Mouse (Mus musculus) spleen, adult 18-20 months (tissue): ENCODE results near the gene Iqsec1.
A peak's percentile ranks its signal among the peaks of the same experiment; 100 is the strongest.

Source experiments
- DNase-seq, 2 experiments: peaks; one replicate each; pipeline ENCODE4 v3.0.0; 2022; ENCODE audit warnings: mixed read lengths in 2 of 2

Gene Iqsec1

DNA sequence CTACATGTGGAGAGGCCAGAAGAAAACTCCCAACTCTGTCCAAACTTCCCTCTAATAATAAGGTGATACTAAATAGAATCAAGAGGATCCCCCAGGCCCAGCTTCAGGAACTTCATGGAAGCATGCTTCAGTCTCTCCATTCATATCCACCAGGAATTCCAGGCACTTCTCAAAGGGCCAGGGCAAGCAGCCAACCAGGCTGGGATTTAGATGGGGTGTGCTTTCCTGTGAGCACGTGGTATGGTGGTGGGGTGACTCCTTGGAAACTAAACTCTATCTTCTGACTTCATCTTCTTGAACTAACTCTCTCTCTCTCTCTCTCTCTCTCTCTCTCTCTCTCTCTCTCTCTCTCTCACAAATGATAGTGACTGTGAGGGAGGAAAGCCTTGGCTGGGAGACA, 270.8 kb downstream of the Iqsec1 start:
- DNase-seq, result no peak

GRCm38 (mm10) chr6:90716853-90717252, 271.6 kb downstream of the Iqsec1 start:
- DNase-seq, result no peak

- peak; percentile 52 to 69 for DNase-seq
These were observed 272.3 kb downstream of the Iqsec1 start for GRCm38 (mm10) chr6:90716066-90716704.

DNA sequence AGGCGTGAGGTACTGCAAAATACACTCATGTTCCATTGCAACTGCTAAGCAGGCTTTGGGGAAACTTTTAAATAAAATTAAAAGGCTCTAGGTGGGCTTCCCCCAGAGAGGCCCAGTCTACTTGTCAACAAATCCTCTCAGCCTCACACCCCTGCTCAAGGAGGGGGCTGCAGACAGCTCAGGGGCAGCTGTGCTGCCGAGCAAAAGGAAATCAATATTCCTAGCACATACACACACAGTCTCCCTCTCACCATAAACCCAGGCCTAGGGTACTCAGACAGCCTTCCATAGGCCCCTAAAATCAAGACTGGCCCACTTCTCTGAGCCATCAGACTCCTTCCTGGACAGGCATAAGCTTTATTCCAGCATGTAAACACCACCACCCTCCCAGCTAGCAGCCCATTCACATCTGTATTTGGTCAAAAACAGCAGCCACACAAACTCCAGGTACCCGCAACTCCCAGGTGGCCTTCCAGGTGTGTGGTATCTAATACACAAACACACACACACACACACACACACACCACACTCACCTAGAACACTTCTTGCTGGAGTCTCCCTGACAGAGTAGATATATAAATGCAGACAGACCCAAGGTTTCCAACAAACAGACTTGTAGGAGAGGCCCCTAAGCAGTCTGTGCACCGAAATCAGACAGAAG, 273.1 kb downstream of the Iqsec1 start:
- DNase-seq, result no peak

DNA sequence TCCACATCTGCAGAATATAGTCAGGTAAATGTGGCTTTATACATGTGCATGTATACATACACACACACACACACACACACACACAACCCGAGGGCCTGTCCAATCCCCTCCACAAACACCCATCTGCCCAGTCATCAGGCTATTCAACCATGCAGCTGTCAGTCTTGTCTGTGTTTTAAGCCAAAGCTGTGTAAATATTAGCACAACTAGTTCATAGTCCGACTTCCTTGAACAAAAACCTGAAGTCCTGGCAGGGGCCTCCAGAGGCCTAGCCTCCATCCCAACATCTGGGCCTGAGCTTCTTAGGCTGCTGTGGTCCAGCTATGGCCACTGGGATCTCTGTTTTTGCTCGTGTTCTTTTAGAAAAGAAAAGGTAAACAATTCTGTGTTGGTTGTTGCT, 274.8 kb downstream of the Iqsec1 start:
- DNase-seq, result no peak

- no peak for DNase-seq
These were observed 275.7 kb downstream of the Iqsec1 start for GRCm38 (mm10) chr6:90712486-90713480.

GRCm38 (mm10) chr6:90712063-90712462, 276.4 kb downstream of the Iqsec1 start:
- DNase-seq, result no peak

- no peak for DNase-seq
These were observed 276.9 kb downstream of the Iqsec1 start for GRCm38 (mm10) chr6:90711476-90712035.

GRCm38 (mm10) chr6:90710778-90711177, 277.7 kb downstream of the Iqsec1 start:
- no peak for DNase-seq

GRCm38 (mm10) chr6:90709929-90710777, 278.3 kb downstream of the Iqsec1 start:
- DNase-seq, result no peak

DNA sequence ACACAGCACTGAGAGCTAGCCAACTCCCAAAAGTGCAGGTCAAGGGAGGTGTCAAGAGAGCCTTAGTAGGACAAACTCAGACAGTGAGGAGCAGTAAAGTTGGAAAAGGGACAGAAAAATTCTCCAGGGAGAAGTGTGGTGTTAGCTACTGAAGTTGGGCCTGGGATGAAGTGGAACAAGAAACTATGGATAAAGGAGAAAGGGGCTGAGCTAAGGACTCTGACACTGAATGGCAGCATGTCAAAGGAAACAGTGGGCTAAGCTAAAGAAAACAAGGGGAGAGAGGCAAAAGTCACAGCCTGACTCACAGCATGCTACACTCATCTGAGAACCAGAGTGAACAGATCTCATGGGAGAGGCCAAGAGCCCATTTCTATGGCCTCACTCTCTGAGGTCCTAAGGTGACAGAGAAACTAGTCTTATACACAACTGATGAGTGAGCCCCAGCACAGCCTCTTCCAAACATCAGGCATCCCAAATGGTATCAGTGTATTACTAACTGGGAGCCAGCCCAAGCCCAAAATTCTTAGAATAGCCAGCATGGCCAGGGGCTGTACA, 280.3 kb downstream of the Iqsec1 start:
- no peak for DNase-seq

GRCm38 (mm10) chr6:90707143-90707542, 281.3 kb downstream of the Iqsec1 start:
- no peak for DNase-seq

GRCm38 (mm10) chr6:90706490-90706889, 282.0 kb downstream of the Iqsec1 start:
- no peak for DNase-seq

GRCm38 (mm10) chr6:90705738-90706137, 282.7 kb downstream of the Iqsec1 start:
- no peak for DNase-seq

GRCm38 (mm10) chr6:90704705-90705344, 283.7 kb downstream of the Iqsec1 start:
- DNase-seq, result no peak

GRCm38 (mm10) chr6:90703782-90704181, 284.7 kb downstream of the Iqsec1 start:
- DNase-seq, result no peak

GRCm38 (mm10) chr6:90702837-90703735, 285.4 kb downstream of the Iqsec1 start:
- DNase-seq, result no peak

DNA sequence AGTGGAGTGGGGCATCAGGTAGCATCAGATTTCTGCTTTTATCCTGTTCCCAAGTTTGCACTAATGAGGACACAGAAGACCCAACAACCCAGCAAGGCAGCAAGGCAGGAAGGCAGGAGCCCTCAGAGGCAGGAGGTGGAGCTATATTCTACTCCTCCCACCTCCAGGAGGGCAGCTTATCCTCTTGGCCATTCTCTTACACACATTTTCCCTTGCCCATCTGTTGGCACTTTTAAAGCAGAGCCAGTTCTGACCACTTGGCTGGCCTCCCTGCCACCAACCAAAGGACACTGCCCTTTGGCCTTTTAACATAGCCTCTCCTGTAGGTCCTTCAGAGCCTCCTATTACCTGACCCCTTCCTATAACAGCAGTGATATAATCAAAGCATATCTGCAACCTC, 286.3 kb downstream of the Iqsec1 start:
- DNase-seq, result no peak

DNA sequence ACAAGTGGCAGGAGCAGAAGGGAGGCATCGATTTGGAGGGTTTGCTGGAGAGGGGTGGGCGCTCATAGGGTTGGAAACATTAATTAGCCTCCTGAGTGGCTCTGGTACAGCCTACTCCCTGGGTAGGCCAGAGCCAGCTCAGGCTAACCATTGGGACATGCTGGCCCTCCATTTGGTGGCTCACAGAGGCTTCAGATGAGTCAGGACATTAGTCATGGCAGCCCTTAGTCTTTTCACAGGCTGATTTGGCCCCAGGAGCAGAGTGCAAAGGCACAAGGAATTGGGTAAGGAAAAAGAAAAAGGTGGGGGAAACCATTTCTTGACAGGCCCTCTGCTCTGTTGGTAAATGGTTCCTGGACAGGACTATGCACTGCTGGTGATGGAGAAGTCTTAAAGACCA, 287.1 kb downstream of the Iqsec1 start:
- DNase-seq, result no peak

GRCm38 (mm10) chr6:90700737-90701136, 287.7 kb downstream of the Iqsec1 start:
- no peak for DNase-seq
